Mouse (Mus musculus): ENCODE results near the gene Mfsd4a. TPM values are rescaled to one million over a fixed set of nuclear protein-coding genes. Genes with fewer than 3 reads are reported as not detected.

Mfsd4a gene
- polyA plus RNA-seq, 1 experiment from 2014 or later: 8.6 TPM

DNA sequence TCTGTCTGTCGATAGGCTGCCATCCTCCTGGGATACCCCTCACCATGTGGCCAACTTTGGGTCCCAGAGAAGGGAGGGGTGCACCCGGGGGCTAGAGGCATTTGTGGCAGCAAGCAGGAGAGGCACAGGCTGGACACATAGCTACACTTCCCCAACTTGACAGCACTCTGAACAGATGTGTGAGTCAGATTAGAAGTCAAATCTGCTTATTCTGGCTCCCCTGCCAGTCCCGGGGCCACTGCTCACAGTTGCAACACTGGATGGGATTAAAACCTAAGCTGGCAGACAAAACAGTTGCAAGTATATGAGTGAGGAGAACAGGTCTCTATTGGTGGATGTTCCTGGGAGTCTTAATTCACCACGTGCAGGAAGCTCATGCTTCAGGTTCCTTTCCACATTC is 31.9 kb upstream of the Mfsd4a start:
- ATAC-seq (ENCODE audit: insufficient number of reproducible peaks, low FRiP score, low TSS enrichment, low read depth): no peak

DNA sequence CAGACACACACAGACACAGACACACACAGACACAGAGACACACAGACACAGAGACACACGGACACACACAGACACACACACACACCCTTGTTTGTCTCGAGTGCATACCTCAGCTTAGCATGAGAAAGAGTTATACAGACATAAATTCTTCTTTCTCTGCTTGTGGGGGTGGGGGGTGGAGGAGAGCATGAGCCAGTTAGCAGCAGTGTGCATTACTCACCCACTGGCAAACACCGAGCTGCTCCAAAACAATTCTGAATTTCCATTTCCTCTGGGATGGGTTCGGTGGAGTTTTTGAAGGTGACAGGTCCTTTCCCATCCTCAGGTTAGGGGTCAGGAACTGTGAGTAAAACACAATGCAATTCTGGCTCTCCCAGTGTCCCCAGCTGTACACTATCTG is 31.2 kb upstream of the Mfsd4a start:
- H3K9me3 ChIP-seq (ENCODE audit: control insufficient read depth, low read length): no peaks in the 10 kb centered on the region
- no peaks in the 10 kb centered on the region for H3K36me3 ChIP-seq (ENCODE audit: control insufficient read depth, insufficient read depth, low read length)
- ATAC-seq (ENCODE audit: insufficient number of reproducible peaks, low FRiP score, low TSS enrichment, low read depth) (no peak), DNase-seq (ENCODE audit: low spot score) (no peak)
- H3K27me3 ChIP-seq (ENCODE audit: control insufficient read depth, insufficient read depth, low read length): no peaks in the 10 kb centered on the region
- WGBS: 87% methylated on average over 4 of the region's 4 CpGs
- H3K27ac ChIP-seq (replicated peaks; ENCODE audit: low read depth, low read length): no peak overlapping the region
- 0 out of 2 replicates have a peak, but pooled peaks cover 2% of the 10 kb centered on the region for H3K4me1 ChIP-seq (ENCODE audit: control insufficient read depth, insufficient read depth, low read length)
- no peak overlapping the region for H3K4me3 ChIP-seq (ENCODE audit: low read depth, low read length)
- H3K4me2 ChIP-seq (ENCODE audit: low read depth, severe bottlenecking): no peak overlapping the region
- no peak overlapping the region for H3K9ac ChIP-seq (ENCODE audit: low read length)

More for the DNA sequence above, 31.9 kb upstream of the Mfsd4a start:
- DNase-seq (ENCODE audit: low spot score): no peak
- Histone ChIP-seq H3K9ac (ENCODE audit: low read length) (no peak overlapping the region), H3K9me3 (ENCODE audit: control insufficient read depth, low read length) (no peaks in the 10 kb centered on the region), H3K4me2 (ENCODE audit: low read depth, severe bottlenecking) (no peak overlapping the region), H3K4me3 (ENCODE audit: low read depth, low read length) (no peak overlapping the region), H3K36me3 (ENCODE audit: control insufficient read depth, insufficient read depth, low read length) (no peaks in the 10 kb centered on the region), H3K27me3 (ENCODE audit: control insufficient read depth, insufficient read depth, low read length) (no peaks in the 10 kb centered on the region), H3K27ac (replicated peaks; ENCODE audit: low read depth, low read length) (no peak overlapping the region), H3K4me1 (ENCODE audit: control insufficient read depth, insufficient read depth, low read length) (0 out of 2 replicates have a peak, but pooled peaks cover 2% of the 10 kb centered on the region)
- 78% methylated on average over 4 of the region's 4 CpGs for WGBS

DNA sequence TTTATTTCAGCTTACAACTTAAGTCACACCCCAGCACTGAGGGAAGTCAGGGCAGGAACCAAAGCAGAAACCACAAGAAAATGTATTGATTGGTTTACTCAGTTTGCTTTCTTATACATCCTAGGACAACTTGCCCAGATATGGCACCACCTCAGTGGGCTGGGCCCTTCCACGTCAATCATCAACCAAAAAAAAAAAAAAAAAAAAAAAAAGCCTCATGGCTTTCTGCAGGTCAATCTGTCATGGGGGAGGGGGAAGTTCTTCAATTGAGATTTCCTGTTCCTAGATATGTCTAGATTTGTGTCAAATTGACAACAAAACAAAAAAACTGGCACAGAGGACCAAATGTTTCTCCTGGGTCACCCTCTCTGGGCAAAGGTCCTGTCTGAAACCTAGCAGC is 30.2 kb upstream of the Mfsd4a start:
- Histone ChIP-seq H3K9ac (ENCODE audit: low read length) (no peak overlapping the region), H3K4me2 (ENCODE audit: low read depth, severe bottlenecking) (no peak overlapping the region), H3K27ac (replicated peaks; ENCODE audit: low read depth, low read length) (no peak overlapping the region), H3K4me3 (ENCODE audit: low read depth, low read length) (no peak overlapping the region), H3K4me1 (ENCODE audit: control insufficient read depth, insufficient read depth, low read length) (0 out of 2 replicates have a peak, but pooled peaks cover 2% of the 10 kb centered on the region), H3K36me3 (ENCODE audit: control insufficient read depth, insufficient read depth, low read length) (no peaks in the 10 kb centered on the region), H3K27me3 (ENCODE audit: control insufficient read depth, insufficient read depth, low read length) (no peaks in the 10 kb centered on the region), H3K9me3 (ENCODE audit: control insufficient read depth, low read length) (no peaks in the 10 kb centered on the region)
- ATAC-seq (ENCODE audit: insufficient number of reproducible peaks, low FRiP score, low TSS enrichment, low read depth): no peak
- no peak for DNase-seq (ENCODE audit: low spot score)
- WGBS: 94% methylated on average over 1 of the region's 1 CpGs

DNA sequence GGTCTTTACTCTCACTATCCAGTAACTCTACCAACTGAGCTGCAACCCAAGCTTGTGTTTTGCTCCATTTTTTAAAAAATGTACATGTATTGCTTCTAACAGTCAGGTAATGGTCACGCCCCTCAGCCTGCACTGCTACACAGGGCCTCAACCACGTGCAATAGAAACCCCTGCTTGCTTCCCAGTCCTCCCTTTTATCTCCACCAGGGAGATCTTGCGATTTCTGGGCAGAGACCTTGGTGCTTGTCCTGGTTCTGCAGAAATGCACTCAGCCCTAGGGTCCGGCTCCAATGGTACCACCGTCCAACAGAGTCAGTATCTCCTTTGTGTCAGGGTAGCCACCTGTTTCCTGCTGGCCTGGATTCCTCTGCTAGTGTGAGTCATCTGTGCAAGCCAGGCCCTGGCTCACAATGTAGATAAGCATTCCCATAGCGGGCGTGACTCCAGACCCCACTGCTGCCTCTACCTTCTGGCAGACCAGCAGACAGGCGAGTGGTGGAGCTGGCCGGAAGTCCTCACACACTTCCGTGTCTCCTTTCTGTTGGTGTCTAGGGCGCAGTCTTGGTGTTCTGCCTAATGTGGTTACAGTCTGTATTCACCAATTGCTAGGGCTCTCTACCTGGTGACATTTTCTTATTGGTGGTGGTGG is 27.6 kb upstream of the Mfsd4a start:
- no peak overlapping the region for H3K9ac ChIP-seq (ENCODE audit: low read length)
- H3K27ac ChIP-seq (replicated peaks; ENCODE audit: low read depth, low read length): no peak overlapping the region
- no peaks in the 10 kb centered on the region for H3K4me1 ChIP-seq (ENCODE audit: control insufficient read depth, insufficient read depth, low read length)
- 80% methylated on average over 11 of the region's 11 CpGs for WGBS
- no peaks in the 10 kb centered on the region for H3K27me3 ChIP-seq (ENCODE audit: control insufficient read depth, insufficient read depth, low read length)
- no peak overlapping the region for H3K4me2 ChIP-seq (ENCODE audit: low read depth, severe bottlenecking)
- no peaks in the 10 kb centered on the region for H3K36me3 ChIP-seq (ENCODE audit: control insufficient read depth, insufficient read depth, low read length)
- H3K4me3 ChIP-seq (ENCODE audit: low read depth, low read length): no peak overlapping the region
- DNase-seq (ENCODE audit: low spot score) (no peak), ATAC-seq (ENCODE audit: insufficient number of reproducible peaks, low FRiP score, low TSS enrichment, low read depth) (no peak)
- no peaks in the 10 kb centered on the region for H3K9me3 ChIP-seq (ENCODE audit: control insufficient read depth, low read length)

DNA sequence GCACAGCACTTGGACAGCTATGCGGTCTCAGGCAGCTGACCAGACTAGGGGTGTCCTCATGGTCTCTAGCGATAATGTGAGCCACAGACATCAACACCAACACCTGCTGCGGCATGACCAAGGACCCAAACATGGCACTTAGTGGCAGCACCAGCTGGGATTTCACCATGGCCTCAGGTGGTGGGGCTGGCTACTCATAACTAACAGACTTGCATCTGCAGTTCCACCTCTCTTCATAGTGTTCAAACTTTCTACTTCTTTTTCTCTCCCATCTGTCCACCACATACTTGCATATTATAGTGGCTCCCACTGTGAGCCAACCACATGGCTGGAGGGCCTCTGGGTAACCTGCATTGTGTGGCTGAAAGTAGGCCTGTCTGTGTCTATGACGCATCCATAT is 25.4 kb upstream of the Mfsd4a start:
- Histone ChIP-seq H3K27ac (replicated peaks; ENCODE audit: low read depth, low read length) (no peak overlapping the region), H3K4me1 (ENCODE audit: control insufficient read depth, insufficient read depth, low read length) (no peaks in the 10 kb centered on the region), H3K9ac (ENCODE audit: low read length) (no peak overlapping the region), H3K4me2 (ENCODE audit: low read depth, severe bottlenecking) (no peak overlapping the region), H3K4me3 (ENCODE audit: low read depth, low read length) (no peak overlapping the region), H3K27me3 (ENCODE audit: control insufficient read depth, insufficient read depth, low read length) (no peaks in the 10 kb centered on the region), H3K36me3 (ENCODE audit: control insufficient read depth, insufficient read depth, low read length) (no peaks in the 10 kb centered on the region), H3K9me3 (ENCODE audit: control insufficient read depth, low read length) (no peaks in the 10 kb centered on the region)
- ATAC-seq (ENCODE audit: insufficient number of reproducible peaks, low FRiP score, low TSS enrichment, low read depth) (no peak), DNase-seq (ENCODE audit: low spot score) (no peak)
- 90% methylated on average over 4 of the region's 4 CpGs for WGBS

DNA sequence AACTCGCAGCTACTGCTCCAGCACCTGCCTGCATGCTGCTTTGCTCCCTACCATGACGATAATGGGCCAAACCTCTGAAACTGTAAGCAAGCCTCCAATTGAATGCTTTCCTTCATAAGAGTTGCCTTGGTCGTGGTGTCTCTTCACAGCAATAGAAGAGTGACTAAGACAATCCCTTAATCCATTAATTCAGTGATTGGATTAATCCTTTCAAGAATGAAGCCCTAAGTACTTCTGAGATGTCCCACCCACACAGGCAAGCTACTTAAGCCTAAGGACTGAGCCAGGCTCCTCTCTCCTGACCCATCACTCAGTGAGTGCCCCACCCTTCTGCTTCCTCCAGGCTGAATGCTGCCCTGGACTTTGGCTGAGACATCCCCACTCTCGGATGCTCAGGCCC is 22.4 kb upstream of the Mfsd4a start:
- no peaks in the 10 kb centered on the region for H3K9me3 ChIP-seq (ENCODE audit: control insufficient read depth, low read length)
- DNase-seq (ENCODE audit: low spot score) (no peak), ATAC-seq (ENCODE audit: insufficient number of reproducible peaks, low FRiP score, low TSS enrichment, low read depth) (no peak)
- H3K36me3 ChIP-seq (ENCODE audit: control insufficient read depth, insufficient read depth, low read length): no peaks in the 10 kb centered on the region
- no peak overlapping the region for H3K9ac ChIP-seq (ENCODE audit: low read length)
- no peak overlapping the region for H3K4me3 ChIP-seq (ENCODE audit: low read depth, low read length)
- H3K4me1 ChIP-seq (ENCODE audit: control insufficient read depth, insufficient read depth, low read length): no peaks in the 10 kb centered on the region
- no peak overlapping the region for H3K4me2 ChIP-seq (ENCODE audit: low read depth, severe bottlenecking)
- WGBS: 83% methylated on average over 4 of the region's 4 CpGs
- no peaks in the 10 kb centered on the region for H3K27me3 ChIP-seq (ENCODE audit: control insufficient read depth, insufficient read depth, low read length)
- no peak overlapping the region for H3K27ac ChIP-seq (replicated peaks; ENCODE audit: low read depth, low read length)

GRCm38 (mm10) chr1:132089767-132090166 is 21.9 kb upstream of the Mfsd4a start:
- H3K9ac ChIP-seq (ENCODE audit: low read length): no peak overlapping the region
- ATAC-seq (ENCODE audit: insufficient number of reproducible peaks, low FRiP score, low TSS enrichment, low read depth) (no peak), DNase-seq (ENCODE audit: low spot score) (no peak)
- no peaks in the 10 kb centered on the region for H3K27me3 ChIP-seq (ENCODE audit: control insufficient read depth, insufficient read depth, low read length)
- no peak overlapping the region for H3K27ac ChIP-seq (replicated peaks; ENCODE audit: low read depth, low read length)
- no peaks in the 10 kb centered on the region for H3K4me1 ChIP-seq (ENCODE audit: control insufficient read depth, insufficient read depth, low read length)
- H3K4me2 ChIP-seq (ENCODE audit: low read depth, severe bottlenecking): no peak overlapping the region
- 87% methylated on average over 6 of the region's 6 CpGs for WGBS
- no peaks in the 10 kb centered on the region for H3K36me3 ChIP-seq (ENCODE audit: control insufficient read depth, insufficient read depth, low read length)
- no peak overlapping the region for H3K4me3 ChIP-seq (ENCODE audit: low read depth, low read length)
- no peaks in the 10 kb centered on the region for H3K9me3 ChIP-seq (ENCODE audit: control insufficient read depth, low read length)

- Histone ChIP-seq H3K9me3 (ENCODE audit: control insufficient read depth, low read length) (no peaks in the 10 kb centered on the region), H3K4me3 (ENCODE audit: low read depth, low read length) (no peak overlapping the region), H3K27me3 (ENCODE audit: control insufficient read depth, insufficient read depth, low read length) (no peaks in the 10 kb centered on the region), H3K9ac (ENCODE audit: low read length) (no peak overlapping the region), H3K36me3 (ENCODE audit: control insufficient read depth, insufficient read depth, low read length) (no peaks in the 10 kb centered on the region), H3K27ac (replicated peaks; ENCODE audit: low read depth, low read length) (no peak overlapping the region), H3K4me1 (ENCODE audit: control insufficient read depth, insufficient read depth, low read length) (no peaks in the 10 kb centered on the region), H3K4me2 (ENCODE audit: low read depth, severe bottlenecking) (no peak overlapping the region)
- ATAC-seq (ENCODE audit: insufficient number of reproducible peaks, low FRiP score, low TSS enrichment, low read depth): no peak
- no peak for DNase-seq (ENCODE audit: low spot score)
- 86% methylated on average over 5 of the region's 5 CpGs for WGBS
These were observed 20.4 kb upstream of the Mfsd4a start for GRCm38 (mm10) chr1:132088181-132088671.
